Mouse (Mus musculus) gastrocnemius, adult 2 months (tissue): ENCODE measurements at regions not wholly inside any gene's neighbourhood (a gene's known extent, or its start where the extent isn't known, plus 50 kb on each side); places are given as distances from the start of the nearest gene placed in this dataset.
A peak's percentile ranks its signal among the peaks of the same experiment; 100 is the strongest.

ENCODE experiments used
- DNase-seq: peaks from one replicate; pipeline ENCODE4 v3.0.0; 2022
- H3K27ac ChIP-seq: fragments of 200-600 bp; 2 replicates; pipeline ENCODE4 v1.8.1; 2022; ENCODE audit warnings: mild to moderate bottlenecking
- H3K4me3 ChIP-seq: fragments of 200-600 bp; 2 replicates; pipeline ENCODE4 v1.8.1; 2022; ENCODE audit warnings: mild to moderate bottlenecking, moderate library complexity
- CTCF ChIP-seq: fragments of 200-600 bp; IDR thresholded peaks from 2 replicates; pipeline ENCODE4 v1.8.1; 2022; ENCODE audit warnings: antibody characterized with exemption, mild to moderate bottlenecking, moderate library complexity
- intact Hi-C: fragments of 180-260 bp; cut with DNase I; formaldehyde crosslinking; loops from one replicate; pipeline ENCODE4 v1.15.1; 2025

- H3K27ac ChIP-seq = peak overlapping the region; percentile 40; the same call in 1 of the 2 replicates
- DNase-seq = no peak
- TF ChIP-seq CTCF = no peak
- H3K4me3 ChIP-seq = no peak overlapping the region
- intact Hi-C loops = no loop called here
Observed at GRCm38 (mm10) chr8:127802661-127803333, 555.6 kb upstream of the Nrp1 start.

DNA sequence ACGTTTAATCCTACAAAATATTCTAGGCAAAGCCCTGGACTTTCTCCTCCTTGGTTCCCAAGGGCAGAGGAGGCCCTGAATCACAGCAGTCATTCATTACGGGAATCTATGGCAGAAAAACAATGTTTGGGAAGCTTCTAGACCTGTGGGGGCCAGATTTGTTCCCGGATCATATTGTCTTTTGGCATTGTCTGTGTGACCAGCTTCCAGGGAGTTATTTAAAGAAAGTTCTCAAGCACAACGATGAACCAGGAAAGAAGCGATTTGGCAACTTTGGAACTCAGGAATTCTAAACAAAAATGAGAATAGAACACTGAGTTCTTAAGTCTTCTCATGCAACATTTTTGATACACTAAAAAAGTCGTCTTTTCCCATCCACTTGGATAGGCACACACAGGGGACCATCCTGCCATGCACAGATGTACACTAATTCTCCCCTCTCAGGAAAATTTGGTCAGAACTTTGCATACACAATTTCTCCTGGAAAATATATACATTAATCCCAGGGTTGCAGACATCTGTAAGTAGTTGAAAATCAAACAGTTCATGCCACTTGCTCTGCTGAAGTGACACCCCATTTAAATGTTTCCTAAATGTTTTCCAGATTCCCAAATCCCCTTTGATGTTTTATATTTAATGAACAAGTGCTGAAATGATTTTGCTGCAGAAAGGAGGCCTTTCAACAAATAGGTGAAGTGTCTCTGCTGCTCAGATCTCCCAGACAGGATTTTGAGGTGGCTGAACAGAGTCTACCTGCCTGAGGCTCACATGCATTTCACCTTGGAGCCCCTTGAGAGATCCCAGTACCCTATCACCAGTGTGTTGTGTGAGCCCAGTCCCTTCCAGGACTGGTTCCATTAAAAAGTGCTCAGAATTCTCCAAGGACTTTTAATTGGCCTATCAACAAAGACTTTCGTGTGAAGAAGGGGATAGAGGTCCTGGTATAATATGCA lies 548.9 kb upstream of the Nrp1 start:
- TF ChIP-seq CTCF = no peak
- peak overlapping the region; percentile 35 for H3K27ac ChIP-seq
- intact Hi-C loops = no loop called here
- DNase-seq = peak; percentile 21
- H3K4me3 ChIP-seq = no peak overlapping the region

GRCm38 (mm10) chr8:127811338-127811737 lies 547.1 kb upstream of the Nrp1 start:
- no peak for DNase-seq
- TF ChIP-seq CTCF = no peak
- intact Hi-C loops = no loop called here

DNA sequence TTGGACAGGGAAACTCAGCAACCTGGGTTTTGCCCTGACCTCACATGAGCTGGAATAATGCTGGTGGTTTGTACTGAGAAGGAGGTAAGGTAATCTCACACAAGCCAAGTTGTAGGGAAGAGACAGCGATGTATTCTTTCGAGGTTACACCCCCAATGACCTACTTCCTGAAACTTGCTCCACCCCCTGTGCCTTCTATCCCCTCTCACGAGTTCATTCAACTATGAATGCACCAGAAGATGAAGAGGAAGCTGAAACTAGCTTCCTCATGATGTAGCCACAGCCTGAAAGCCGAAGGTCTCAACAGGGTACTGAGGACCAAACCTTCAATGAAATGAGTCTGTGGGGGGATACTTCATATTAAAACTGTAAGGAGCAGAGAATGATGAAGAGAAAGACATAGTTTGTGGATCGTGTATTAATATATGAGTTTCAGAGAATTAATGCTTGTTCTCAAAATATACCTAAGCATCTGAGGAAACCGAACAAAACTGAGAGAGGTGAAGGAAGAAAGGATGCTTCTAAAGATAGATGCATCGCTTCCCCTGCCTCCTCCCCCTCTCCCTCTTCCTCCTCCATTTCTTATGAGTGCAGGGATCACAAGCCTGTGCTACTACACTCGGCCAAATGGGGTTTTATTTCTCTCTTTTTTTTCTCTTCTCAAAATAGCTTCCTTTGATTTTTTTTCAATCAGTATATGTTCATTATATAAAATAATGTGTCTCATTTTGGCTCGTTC lies 543.5 kb upstream of the Nrp1 start:
- DNase-seq = no peak

More at GRCm38 (mm10) chr8:127811338-127811737, 547.1 kb upstream of the Nrp1 start:
- H3K27ac ChIP-seq = no peak overlapping the region
- no peak overlapping the region for H3K4me3 ChIP-seq

DNA sequence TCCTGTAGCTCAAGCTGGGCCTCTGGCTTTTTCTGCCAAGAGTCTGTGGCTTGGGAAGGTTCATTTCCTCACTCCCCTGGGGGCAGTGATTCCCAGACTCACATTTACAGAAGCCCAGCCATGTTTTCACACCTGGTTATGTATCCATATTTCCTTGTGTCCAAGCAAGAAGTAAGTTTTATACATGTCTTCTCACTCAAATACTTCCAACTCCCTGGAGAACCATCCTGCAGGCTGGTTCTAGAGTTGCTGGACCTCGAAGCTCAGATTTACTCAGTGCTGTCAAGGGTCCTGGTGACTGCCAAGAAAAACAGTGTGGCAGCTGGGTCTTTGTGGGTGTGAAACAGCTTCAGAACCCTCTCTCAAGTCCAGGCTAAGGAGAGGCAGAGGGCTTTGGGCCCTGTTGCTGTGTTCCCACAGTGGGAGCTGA lies 537.6 kb upstream of the Nrp1 start:
- Histone ChIP-seq H3K4me3 (no peak overlapping the region), H3K27ac (peak overlapping the region; percentile 21; the same call in 1 of the 2 replicates)
- no peak for TF ChIP-seq CTCF
- DNase-seq = peak; percentile 26
- intact Hi-C loops = no loop called here

More for the DNA sequence above, 543.5 kb upstream of the Nrp1 start:
- no peak for TF ChIP-seq CTCF
- H3K4me3 ChIP-seq = no peak overlapping the region
- intact Hi-C loops = no loop called here
- no peak overlapping the region for H3K27ac ChIP-seq

- intact Hi-C loops = no loop called here
- TF ChIP-seq CTCF = no peak
- peak; percentile 40 for DNase-seq
- H3K27ac ChIP-seq = no peak overlapping the region
- no peak overlapping the region for H3K4me3 ChIP-seq
Observed at GRCm38 (mm10) chr8:127821646-127822045, 536.8 kb upstream of the Nrp1 start.

DNA sequence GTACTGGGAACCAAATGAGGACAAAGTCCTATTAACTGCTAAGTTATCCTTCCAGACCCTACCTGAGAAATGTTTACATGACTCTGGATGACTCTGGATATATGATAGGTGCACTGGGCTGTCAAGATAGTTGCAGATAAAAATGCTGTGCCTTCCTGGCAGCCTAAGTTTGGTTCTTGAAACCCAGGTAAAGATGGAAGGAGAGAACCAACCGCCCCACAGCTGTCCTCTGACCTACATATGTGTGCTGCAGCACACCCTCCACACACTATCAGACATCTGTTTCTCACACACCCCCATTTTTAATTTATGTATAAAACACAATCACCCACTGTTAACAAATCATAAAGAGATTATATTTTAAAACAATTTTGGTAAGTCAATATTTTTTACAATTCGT lies 533.4 kb upstream of the Nrp1 start:
- TF ChIP-seq CTCF = no peak
- Histone ChIP-seq H3K27ac (no peak overlapping the region), H3K4me3 (no peak overlapping the region)
- intact Hi-C loops = no loop called here
- DNase-seq = no peak

- no peak for TF ChIP-seq CTCF
- no peak for DNase-seq
- intact Hi-C loops = no loop called here
- no peak overlapping the region for H3K27ac ChIP-seq
- H3K4me3 ChIP-seq = no peak overlapping the region
Observed at GRCm38 (mm10) chr8:127827826-127828225, 530.6 kb upstream of the Nrp1 start.

- TF ChIP-seq CTCF = no peak
- Histone ChIP-seq H3K4me3 (no peak overlapping the region), H3K27ac (no peak overlapping the region)
- intact Hi-C loops = loop anchor here (10.0 kb wide), 1 partner anchor 535 kb away; no protein-coding TSS in a partner anchor
- DNase-seq = no peak
Observed at GRCm38 (mm10) chr8:127829659-127830058, 528.7 kb upstream of the Nrp1 start.

GRCm38 (mm10) chr8:127834006-127834405 lies 524.4 kb upstream of the Nrp1 start:
- Histone ChIP-seq H3K4me3 (no peak overlapping the region), H3K27ac (no peak overlapping the region)
- intact Hi-C loops = loop anchor here (10.0 kb wide), 1 partner anchor 531 kb away; no protein-coding TSS in a partner anchor
- peak; percentile 30 for DNase-seq
- TF ChIP-seq CTCF = no peak

DNA sequence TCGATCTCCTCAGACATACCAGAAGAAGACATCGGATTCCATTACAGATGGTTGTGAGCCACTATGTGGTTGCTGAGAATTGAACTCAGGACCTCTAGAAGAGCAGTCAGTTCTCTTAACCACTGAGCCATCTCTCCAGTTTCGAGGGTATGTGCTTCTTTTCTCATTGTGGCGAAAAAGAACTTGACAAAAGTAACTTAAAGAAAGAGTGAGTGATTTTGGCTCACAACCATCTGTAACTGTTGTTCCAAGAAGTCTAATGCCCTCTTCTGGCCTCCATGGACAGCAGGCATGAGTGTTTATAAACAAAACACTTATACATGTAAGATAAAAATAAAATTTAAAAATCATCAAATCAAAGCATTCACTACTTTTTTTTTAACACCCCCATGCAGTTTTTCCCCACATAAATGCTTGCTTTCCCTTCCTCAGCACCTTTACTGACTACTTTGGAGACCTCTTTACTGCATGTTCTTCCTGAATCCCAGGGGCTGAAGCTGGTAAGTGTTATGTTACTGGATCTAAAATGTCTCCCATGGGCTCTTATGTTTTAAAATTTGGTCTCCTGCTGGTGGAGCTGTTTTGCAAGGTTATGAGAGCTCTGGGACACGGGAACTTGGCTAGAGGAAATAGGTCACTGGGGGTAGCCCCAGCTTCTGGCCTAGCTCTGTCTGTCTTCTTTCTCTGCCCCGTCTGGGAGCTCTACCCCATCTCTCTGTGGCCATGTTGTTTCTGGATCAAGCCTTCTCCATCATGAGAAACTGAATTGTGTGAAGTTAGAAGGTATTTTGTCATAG lies 521.8 kb upstream of the Nrp1 start:
- Histone ChIP-seq H3K4me3 (no peak overlapping the region), H3K27ac (no peak overlapping the region)
- peak; percentile 20 for DNase-seq
- intact Hi-C loops = loop anchor here (10.0 kb wide), 1 partner anchor 528 kb away; no protein-coding TSS in a partner anchor
- TF ChIP-seq CTCF = peak; percentile 21; the same call in 1 of the 2 replicates
